Mouse (Mus musculus): Measurements from ENCODE around the gene Pgpep1. TPM values are rescaled to one million over a fixed set of nuclear protein-coding genes. Genes with fewer than 3 reads are reported as not detected.

Pgpep1 gene
- polyA plus RNA-seq, 1 experiment from 2014 or later: 32.1 TPM

DNA sequence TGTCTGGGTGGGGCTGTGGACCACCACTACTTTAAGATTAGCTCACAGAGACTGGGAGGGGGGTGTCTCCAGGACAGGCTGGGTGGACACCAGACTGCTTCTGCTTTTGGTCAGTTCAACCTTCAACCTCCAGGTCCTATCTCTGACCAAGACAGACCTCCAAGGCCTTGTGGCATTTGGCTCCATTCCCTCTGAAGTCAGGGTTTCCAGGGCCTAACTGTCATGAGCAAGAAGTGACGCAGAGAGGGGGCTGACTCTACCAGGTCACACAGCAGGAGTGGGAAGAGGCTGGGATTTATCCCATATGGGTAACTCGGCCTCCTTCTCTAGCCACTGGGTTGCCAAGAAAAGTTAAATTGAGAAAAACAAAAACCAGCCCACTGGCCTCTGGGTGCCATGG lies 2.4 kb downstream of the Pgpep1 start:
- H3K4me2 ChIP-seq: peak overlapping the region; percentile 84; the same call in 1 of the 2 replicates

GRCm38 (mm10) chr8:70657214-70657613 lies 3.0 kb downstream of the Pgpep1 start:
- Histone ChIP-seq H3K27me3 (replicated peaks) (no peaks in the 10 kb centered on the region), H3K4me3 (no peak overlapping the region), H3K4me1 (replicated peaks) (peaks cover 24% of the 10 kb centered on the region), H3K27ac (ENCODE audit: poor library complexity, severe bottlenecking) (no peak overlapping the region), H3K36me3 (peaks cover 43% of the 10 kb centered on the region), H3K9ac (no peak overlapping the region), H3K9me3 (replicated peaks) (no peaks in the 10 kb centered on the region), H3K4me2 (no peak overlapping the region)
- ATAC-seq (ENCODE audit: insufficient number of reproducible peaks, low FRiP score): no peak
- 92% methylated on average over 3 of the region's 3 CpGs for WGBS

More for the DNA sequence above, 2.4 kb downstream of the Pgpep1 start:
- H3K4me3 ChIP-seq: no peak overlapping the region
- H3K36me3 ChIP-seq: peaks cover 37% of the 10 kb centered on the region
- no peaks in the 10 kb centered on the region for H3K9me3 ChIP-seq (replicated peaks)
- no peaks in the 10 kb centered on the region for H3K27me3 ChIP-seq (replicated peaks)
- peak overlapping the region; percentile 87 for H3K9ac ChIP-seq
- WGBS: 77% methylated on average over 2 of the region's 2 CpGs
- H3K27ac ChIP-seq (ENCODE audit: poor library complexity, severe bottlenecking): no peak overlapping the region
- no peak for ATAC-seq (ENCODE audit: insufficient number of reproducible peaks, low FRiP score)
- peaks cover 24% of the 10 kb centered on the region for H3K4me1 ChIP-seq (replicated peaks)

DNA sequence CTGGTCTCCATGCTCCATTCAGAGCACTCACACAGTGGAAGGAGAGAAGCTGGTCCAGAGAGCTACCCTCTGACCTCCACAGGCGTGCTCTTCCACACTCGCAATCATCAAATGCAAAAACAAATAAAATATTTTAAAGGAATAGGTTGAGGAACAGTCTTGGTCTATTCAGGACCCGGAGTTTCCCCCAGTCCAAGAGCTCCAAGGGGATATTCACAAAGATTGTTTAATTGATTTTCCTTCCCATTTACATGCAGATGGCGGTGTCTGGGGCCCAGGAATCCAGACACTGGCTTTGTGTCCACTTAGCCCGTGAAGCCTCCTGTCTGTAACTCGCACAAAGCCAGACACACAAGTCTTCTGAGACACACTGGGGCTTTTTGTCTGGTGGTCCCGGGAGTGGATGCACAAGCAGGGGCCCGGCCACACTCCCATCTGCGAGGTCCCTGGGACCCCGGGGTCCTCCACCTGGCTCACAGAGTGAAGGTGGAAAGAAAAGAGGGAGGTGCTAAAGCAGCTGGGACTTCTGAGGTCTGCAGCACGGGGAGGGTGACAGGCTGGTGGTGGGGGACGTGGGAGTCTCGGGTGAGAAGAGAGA lies 3.9 kb downstream of the Pgpep1 start:
- ATAC-seq (ENCODE audit: insufficient number of reproducible peaks, low FRiP score): no peak
- Histone ChIP-seq H3K36me3 (peaks cover 52% of the 10 kb centered on the region), H3K27ac (ENCODE audit: poor library complexity, severe bottlenecking) (no peak overlapping the region), H3K27me3 (replicated peaks) (no peaks in the 10 kb centered on the region), H3K4me3 (no peak overlapping the region), H3K9ac (no peak overlapping the region), H3K4me2 (no peak overlapping the region), H3K4me1 (replicated peaks) (peaks cover 24% of the 10 kb centered on the region), H3K9me3 (replicated peaks) (no peaks in the 10 kb centered on the region)
- 77% methylated on average over 13 of the region's 13 CpGs for WGBS

GRCm38 (mm10) chr8:70655469-70655868 lies 4.7 kb downstream of the Pgpep1 start:
- H3K4me2 ChIP-seq: no peak overlapping the region
- no peaks in the 10 kb centered on the region for H3K9me3 ChIP-seq (replicated peaks)
- 63% methylated on average over 2 of the region's 2 CpGs for WGBS
- H3K36me3 ChIP-seq: peaks cover 60% of the 10 kb centered on the region
- no peak overlapping the region for H3K9ac ChIP-seq
- no peak overlapping the region for H3K4me3 ChIP-seq
- H3K27ac ChIP-seq (ENCODE audit: poor library complexity, severe bottlenecking): no peak overlapping the region
- no peak for ATAC-seq (ENCODE audit: insufficient number of reproducible peaks, low FRiP score)
- H3K4me1 ChIP-seq (replicated peaks): peaks cover 23% of the 10 kb centered on the region
- no peaks in the 10 kb centered on the region for H3K27me3 ChIP-seq (replicated peaks)

GRCm38 (mm10) chr8:70654121-70654520 lies 6.1 kb downstream of the Pgpep1 start:
- Histone ChIP-seq H3K36me3 (peaks cover 67% of the 10 kb centered on the region), H3K9ac (no peak overlapping the region), H3K27me3 (replicated peaks) (no peaks in the 10 kb centered on the region), H3K4me2 (no peak overlapping the region), H3K27ac (ENCODE audit: poor library complexity, severe bottlenecking) (no peak overlapping the region), H3K4me3 (no peak overlapping the region), H3K9me3 (replicated peaks) (no peaks in the 10 kb centered on the region), H3K4me1 (replicated peaks) (peaks cover 31% of the 10 kb centered on the region)
- WGBS: 65% methylated on average over 1 of the region's 1 CpGs
- ATAC-seq (ENCODE audit: insufficient number of reproducible peaks, low FRiP score): no peak

DNA sequence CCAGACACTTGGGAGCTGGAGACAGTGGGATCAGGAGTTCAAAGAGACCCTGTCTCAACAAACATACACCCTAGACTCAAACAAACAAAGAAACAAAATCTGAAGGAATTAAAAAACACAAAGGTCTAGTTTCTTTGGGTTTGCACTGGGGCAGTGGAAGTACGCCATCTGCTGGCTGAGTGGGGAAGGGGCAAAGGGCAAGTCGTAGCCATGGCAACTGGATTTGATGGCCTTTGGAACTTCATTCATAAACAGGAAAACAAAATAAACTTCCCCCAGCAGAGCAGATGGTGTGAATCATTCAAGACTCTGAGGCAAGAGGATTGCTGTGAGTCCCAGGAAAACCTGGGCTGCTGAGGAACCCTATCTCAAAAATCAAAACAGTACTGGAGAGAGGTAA lies 7.0 kb downstream of the Pgpep1 start:
- peaks cover 67% of the 10 kb centered on the region for H3K36me3 ChIP-seq
- no peak overlapping the region for H3K27ac ChIP-seq (ENCODE audit: poor library complexity, severe bottlenecking)
- 64% methylated on average over 2 of the region's 2 CpGs for WGBS
- no peak overlapping the region for H3K4me2 ChIP-seq
- H3K4me3 ChIP-seq: no peak overlapping the region
- H3K9me3 ChIP-seq (replicated peaks): no peaks in the 10 kb centered on the region
- no peak for ATAC-seq (ENCODE audit: insufficient number of reproducible peaks, low FRiP score)
- no peaks in the 10 kb centered on the region for H3K27me3 ChIP-seq (replicated peaks)
- H3K9ac ChIP-seq: no peak overlapping the region
- peaks cover 32% of the 10 kb centered on the region for H3K4me1 ChIP-seq (replicated peaks)

DNA sequence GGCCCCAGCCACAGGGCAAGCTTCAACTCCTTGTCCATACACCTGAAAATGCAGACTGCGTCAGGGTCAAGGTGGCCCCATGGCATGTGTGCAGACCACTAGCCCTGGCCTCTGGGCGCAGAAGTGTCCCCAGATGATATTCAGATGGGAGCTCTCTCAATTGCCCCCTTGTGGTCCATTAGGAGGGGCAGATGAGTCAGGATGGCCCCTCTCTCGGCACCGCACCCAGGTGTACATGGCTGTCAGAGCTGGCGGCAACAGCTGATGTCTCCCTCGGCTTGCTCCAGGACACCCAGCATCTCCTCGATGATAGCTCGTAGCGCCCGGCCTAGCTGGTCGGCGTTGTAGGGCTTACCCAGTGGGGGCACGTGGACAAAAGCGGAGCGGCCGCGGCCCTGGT lies 9.8 kb downstream of the Pgpep1 start:
- no peak overlapping the region for H3K4me3 ChIP-seq
- H3K9ac ChIP-seq: peak overlapping the region; percentile 33; the same call in 1 of the 2 replicates
- ATAC-seq (ENCODE audit: insufficient number of reproducible peaks, low FRiP score): no peak
- peaks cover 49% of the 10 kb centered on the region for H3K4me1 ChIP-seq (replicated peaks)
- no peak overlapping the region for H3K4me2 ChIP-seq
- WGBS: 93% methylated on average over 17 of the region's 17 CpGs
- peaks cover 46% of the 10 kb centered on the region for H3K36me3 ChIP-seq
- H3K9me3 ChIP-seq (replicated peaks): no peaks in the 10 kb centered on the region
- no peaks in the 10 kb centered on the region for H3K27me3 ChIP-seq (replicated peaks)
- H3K27ac ChIP-seq (ENCODE audit: poor library complexity, severe bottlenecking): peak overlapping the region; percentile 85; the same call in 1 of the 2 replicates

- peak; percentile 85 for ATAC-seq (ENCODE audit: insufficient number of reproducible peaks, low FRiP score)
These were observed 10.9 kb downstream of the Pgpep1 start for GRCm38 (mm10) chr8:70649324-70649723.

DNA sequence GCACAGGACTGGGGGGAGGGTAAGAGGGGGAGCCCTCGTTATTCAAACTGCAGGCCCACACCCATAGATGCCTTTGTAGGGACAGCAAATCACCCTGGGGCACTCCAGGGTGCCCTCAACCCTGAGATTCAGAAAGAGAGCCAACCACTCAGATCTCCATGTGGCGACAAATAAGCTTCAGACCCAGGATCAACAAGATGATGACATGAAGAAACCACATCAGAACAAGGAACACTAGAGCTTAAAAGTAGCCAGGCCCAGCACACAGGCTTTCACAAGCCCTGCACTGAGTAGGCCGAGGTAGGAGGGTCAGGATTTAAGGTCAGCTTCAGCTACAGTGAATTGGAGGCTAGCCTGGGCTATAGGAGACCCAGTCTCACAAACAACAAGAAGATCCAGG lies 11.3 kb downstream of the Pgpep1 start:
- no peak overlapping the region for H3K4me3 ChIP-seq
- H3K4me1 ChIP-seq (replicated peaks): peaks cover 49% of the 10 kb centered on the region
- no peaks in the 10 kb centered on the region for H3K27me3 ChIP-seq (replicated peaks)
- WGBS: 57% methylated on average over 3 of the region's 3 CpGs
- H3K4me2 ChIP-seq: no peak overlapping the region
- ATAC-seq (ENCODE audit: insufficient number of reproducible peaks, low FRiP score): no peak; the same call in 1 of the 2 replicates
- H3K9ac ChIP-seq: peak overlapping the region; percentile 6; the same call in 1 of the 2 replicates
- H3K9me3 ChIP-seq (replicated peaks): no peaks in the 10 kb centered on the region
- H3K36me3 ChIP-seq: peaks cover 36% of the 10 kb centered on the region
- peak overlapping the region; percentile 85 for H3K27ac ChIP-seq (ENCODE audit: poor library complexity, severe bottlenecking)

More at GRCm38 (mm10) chr8:70649324-70649723, 10.9 kb downstream of the Pgpep1 start:
- peak overlapping the region; percentile 85 for H3K27ac ChIP-seq (ENCODE audit: poor library complexity, severe bottlenecking)
- H3K4me3 ChIP-seq: no peak overlapping the region
- no peaks in the 10 kb centered on the region for H3K9me3 ChIP-seq (replicated peaks)
- peaks cover 36% of the 10 kb centered on the region for H3K36me3 ChIP-seq
- 28% methylated on average over 4 of the region's 4 CpGs for WGBS
- no peak overlapping the region for H3K4me2 ChIP-seq
- no peaks in the 10 kb centered on the region for H3K27me3 ChIP-seq (replicated peaks)
- H3K9ac ChIP-seq: no peak overlapping the region
- peaks cover 49% of the 10 kb centered on the region for H3K4me1 ChIP-seq (replicated peaks)

DNA sequence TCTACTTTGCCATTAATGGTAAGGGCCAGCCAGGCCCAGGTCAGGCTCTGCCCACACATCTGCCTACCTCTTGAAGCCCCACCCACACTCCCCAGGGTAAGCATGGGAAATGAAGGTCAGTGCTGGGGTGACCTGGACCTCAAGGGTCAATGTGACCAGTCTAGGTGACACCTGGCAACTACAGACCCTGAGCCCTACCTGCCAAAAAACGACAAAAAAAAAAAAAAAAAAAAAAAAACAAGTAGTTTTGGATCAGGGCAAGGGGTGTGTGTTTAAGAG lies 12.1 kb downstream of the Pgpep1 start:
- H3K9me3 ChIP-seq (replicated peaks): no peaks in the 10 kb centered on the region
- H3K27ac ChIP-seq (ENCODE audit: poor library complexity, severe bottlenecking): peak overlapping the region; percentile 87
- H3K4me2 ChIP-seq: no peak overlapping the region
- H3K36me3 ChIP-seq: peaks cover 32% of the 10 kb centered on the region
- H3K4me1 ChIP-seq (replicated peaks): peaks cover 49% of the 10 kb centered on the region
- no peak overlapping the region for H3K9ac ChIP-seq
- H3K27me3 ChIP-seq (replicated peaks): no peaks in the 10 kb centered on the region
- WGBS: 32% methylated on average over 1 of the region's 1 CpGs
- ATAC-seq (ENCODE audit: insufficient number of reproducible peaks, low FRiP score): no peak
- no peak overlapping the region for H3K4me3 ChIP-seq

- peaks cover 49% of the 10 kb centered on the region for H3K4me1 ChIP-seq (replicated peaks)
- WGBS: 54% methylated on average over 8 of the region's 8 CpGs
- H3K36me3 ChIP-seq: peaks cover 28% of the 10 kb centered on the region
- H3K4me3 ChIP-seq: no peak overlapping the region
- peak overlapping the region; percentile 21; the same call in 1 of the 2 replicates for H3K9ac ChIP-seq
- H3K9me3 ChIP-seq (replicated peaks): no peaks in the 10 kb centered on the region
- peak overlapping the region; percentile 1; the same call in 1 of the 2 replicates for H3K4me2 ChIP-seq
- peak; percentile 54 for ATAC-seq (ENCODE audit: insufficient number of reproducible peaks, low FRiP score)
- H3K27me3 ChIP-seq (replicated peaks): no peaks in the 10 kb centered on the region
- H3K27ac ChIP-seq (ENCODE audit: poor library complexity, severe bottlenecking): peak overlapping the region; percentile 87
These were observed 12.6 kb downstream of the Pgpep1 start for GRCm38 (mm10) chr8:70647343-70648163.

Data from heart, embryonic 12.5 days (tissue).